Mouse (Mus musculus): ENCODE measurements around the gene Top2a.

The Top2a gene

GRCm38 (mm10) chr11:98949242-98949957, 74.6 kb downstream of the Top2a start:
- DNase-seq (ENCODE audit: low spot score): no peak

- no peak for DNase-seq (ENCODE audit: low spot score)
These were observed 75.9 kb downstream of the Top2a start for GRCm38 (mm10) chr11:98947969-98948569.

DNA sequence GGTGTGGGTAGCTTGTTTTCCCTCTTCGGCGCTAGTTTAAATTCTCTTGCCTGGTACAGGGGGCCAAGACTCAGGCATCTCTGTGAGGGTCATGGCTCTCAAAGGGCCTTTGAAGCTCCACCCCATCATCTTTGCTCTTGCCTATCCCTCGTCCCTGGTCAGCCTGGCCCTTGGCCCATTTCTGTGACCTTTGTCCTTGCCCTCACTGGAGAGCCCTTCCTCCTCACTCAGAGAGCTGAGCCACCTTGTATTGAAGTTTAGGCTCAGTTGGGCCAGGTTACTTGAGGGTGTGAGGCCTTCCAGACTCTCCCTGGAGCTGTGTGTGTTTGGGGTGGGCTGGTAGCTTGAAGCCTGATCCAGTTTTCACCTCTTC, 78.4 kb downstream of the Top2a start:
- DNase-seq (ENCODE audit: low spot score): no peak

DNA sequence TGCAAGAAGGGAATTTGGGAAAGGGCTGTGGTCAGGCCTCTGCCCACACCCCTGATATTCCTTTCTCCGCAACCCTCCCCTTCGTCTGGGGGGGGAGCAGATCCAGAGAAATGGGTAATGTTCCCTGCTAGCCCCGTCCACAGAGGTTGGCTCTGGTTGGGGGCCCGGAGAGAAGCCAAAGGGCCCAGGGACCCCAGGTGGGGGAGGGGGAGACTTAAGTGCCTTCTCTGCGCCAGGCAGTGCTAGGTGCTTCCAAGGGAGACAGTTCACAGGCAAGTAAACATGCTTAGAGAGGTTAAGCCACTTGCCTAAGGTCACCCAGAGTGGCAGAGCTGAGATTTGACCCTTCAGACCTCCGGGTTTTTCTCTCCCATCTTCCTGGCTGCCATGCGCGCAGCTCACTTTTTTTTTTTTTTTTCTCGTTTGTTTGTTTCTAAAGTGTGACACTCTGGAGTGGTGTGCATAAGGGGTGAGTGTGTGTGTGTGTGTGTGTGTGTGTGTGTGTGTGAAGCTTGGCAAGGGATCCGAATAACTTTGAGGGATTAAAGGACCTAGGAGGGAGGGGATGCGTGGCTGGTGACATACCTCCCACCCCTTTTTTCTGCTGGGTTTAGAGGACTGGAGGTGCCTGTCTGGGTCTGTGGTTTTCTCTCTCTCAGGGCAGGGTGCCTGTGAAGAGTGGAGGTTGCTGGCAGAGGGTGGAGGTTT, 78.9 kb downstream of the Top2a start:
- DNase-seq (ENCODE audit: low spot score): no peak

GRCm38 (mm10) chr11:98943741-98944461, 80.1 kb downstream of the Top2a start:
- DNase-seq (ENCODE audit: low spot score): no peak
